Mouse (Mus musculus) intestine, embryonic 16.5 days (tissue): ENCODE data around the gene Nsd1. TPM values are rescaled to one million over a fixed set of nuclear protein-coding genes. Genes with fewer than 3 reads are reported as not detected.

ENCODE experiments used
- ATAC-seq: fragments of 200-750 bp; cut with Nextera tagmentation; 2 replicates; pipeline ENCODE4 v1.8.0; 2017; ENCODE audit warnings: moderate TSS enrichment, moderate library complexity
- H3K27ac ChIP-seq: fragments of 300-500 bp; sonication (generic); 2 replicates; pipeline ENCODE4 v1.5.1; 2014; ENCODE audit warnings: mild to moderate bottlenecking, low read length
- H3K27me3 ChIP-seq: fragments of 300-500 bp; sonication (generic); replicated peaks from 2 replicates; pipeline ENCODE4 v1.6.1; 2014; ENCODE audit warnings: low read length, control low read depth, mixed read lengths; ENCODE audit not compliant: control insufficient read depth, insufficient read depth
- H3K36me3 ChIP-seq: fragments of 300-500 bp; sonication (generic); 2 replicates; pipeline ENCODE4 v1.6.1; 2014; ENCODE audit warnings: low read length, control low read depth; ENCODE audit not compliant: control insufficient read depth, insufficient read depth
- H3K4me1 ChIP-seq: fragments of 300-500 bp; sonication (generic); 2 replicates; pipeline ENCODE4 v1.6.1; 2014; ENCODE audit warnings: low read length, control low read depth, mixed read lengths; ENCODE audit not compliant: control insufficient read depth, insufficient read depth
- H3K4me2 ChIP-seq: fragments of 300-500 bp; sonication (generic); 2 replicates; pipeline ENCODE4 v1.6.1; 2014; ENCODE audit warnings: low read depth, low read length, control low read depth
- H3K4me3 ChIP-seq: fragments of 300-500 bp; sonication (generic); 2 replicates; pipeline ENCODE4 v1.5.1; 2014; ENCODE audit warnings: mild to moderate bottlenecking, low read length
- H3K9ac ChIP-seq: fragments of 300-500 bp; sonication (generic); 2 replicates; pipeline ENCODE4 v1.6.1; 2014; ENCODE audit warnings: low read depth, low read length
- H3K9me3 ChIP-seq: fragments of 300-500 bp; sonication (generic); 2 replicates; pipeline ENCODE4 v1.6.1; 2016; ENCODE audit warnings: low read length, control low read depth; ENCODE audit not compliant: control insufficient read depth
- WGBS: fragments of 180-500 bp; shearing (Covaris S2); extraction: QIAGEN DNeasy Blood & Tissue Kit; methylation state at CpG from one replicate; pipeline ENCODE4 v1.1.7; 2014; 5-methylcytosine and 5-hydroxymethylcytosine counted together
- polyA plus RNA-seq: library from polyadenylated mRNA; unstranded; fragments of >200 nt; fragmentation: Nextera tagmentation; extraction: Ambion mirVana; gene quantifications from 2 replicates; pipeline ENCODE4 v1.2.1, GENCODE M21; 2015

Gene Nsd1
- 33.1 and 37.1 TPM in 2 replicates for polyA plus RNA-seq

- Histone ChIP-seq H3K27ac (peak within 1 kb of the TSS; percentile 99), H3K9me3 (no peaks in the 10 kb centered on the region), H3K4me1 (peaks cover 32% of the 10 kb centered on the region), H3K4me3 (peak within 1 kb of the TSS; percentile 87), H3K36me3 (0 out of 2 replicates have a peak, but pooled peaks cover 3% of the 10 kb centered on the region), H3K9ac (peak within 1 kb of the TSS; percentile 98), H3K27me3 (no peaks in the 10 kb centered on the region), H3K4me2 (peak within 1 kb of the TSS; percentile 95)
- no peak for ATAC-seq
- 30% methylated on average over 31 of the region's 31 CpGs for WGBS
Measured at GRCm38 (mm10) chr13:55209649-55210192, at the start of gene Nsd1. Gene Nsd1, plus strand, starts transcription at chr13:55209782.

- H3K9me3 ChIP-seq: no peaks in the 10 kb centered on the region
- H3K27me3 ChIP-seq: no peaks in the 10 kb centered on the region
- H3K27ac ChIP-seq: no peak overlapping the region
- ATAC-seq: no peak
- no peak overlapping the region for H3K9ac ChIP-seq
- no peak overlapping the region for H3K4me3 ChIP-seq
- 60% methylated on average over 7 of the region's 7 CpGs for WGBS
- H3K36me3 ChIP-seq: peaks cover 5% of the 10 kb centered on the region
- no peak overlapping the region for H3K4me2 ChIP-seq
- no peaks in the 10 kb centered on the region for H3K4me1 ChIP-seq
Measured at GRCm38 (mm10) chr13:55162365-55162764, 47.2 kb upstream of the Nsd1 start.

- Histone ChIP-seq H3K9me3 (no peaks in the 10 kb centered on the region), H3K4me2 (no peak overlapping the region), H3K4me1 (no peaks in the 10 kb centered on the region), H3K36me3 (peaks cover 5% of the 10 kb centered on the region), H3K27me3 (no peaks in the 10 kb centered on the region), H3K9ac (no peak overlapping the region), H3K27ac (no peak overlapping the region), H3K4me3 (no peak overlapping the region)
- ATAC-seq: peak; percentile 41; the same call in 1 of the 2 replicates
- WGBS: 37% methylated on average over 5 of the region's 5 CpGs
Measured at GRCm38 (mm10) chr13:55163553-55163952, 46.0 kb upstream of the Nsd1 start.

GRCm38 (mm10) chr13:55165831-55166339, 43.7 kb upstream of the Nsd1 start:
- Histone ChIP-seq H3K4me3 (no peak overlapping the region), H3K4me2 (no peak overlapping the region), H3K9ac (no peak overlapping the region), H3K9me3 (no peaks in the 10 kb centered on the region), H3K4me1 (no peaks in the 10 kb centered on the region), H3K36me3 (peaks cover 5% of the 10 kb centered on the region), H3K27me3 (no peaks in the 10 kb centered on the region), H3K27ac (no peak overlapping the region)
- WGBS: 94% methylated on average over 16 of the region's 16 CpGs
- ATAC-seq: no peak

- H3K36me3 ChIP-seq: no peaks in the 10 kb centered on the region
- no peak overlapping the region for H3K4me2 ChIP-seq
- H3K4me1 ChIP-seq: peaks cover 9% of the 10 kb centered on the region
- WGBS: 86% methylated on average over 32 of the region's 32 CpGs
- no peak for ATAC-seq
- no peak overlapping the region for H3K4me3 ChIP-seq
- H3K27ac ChIP-seq: no peak overlapping the region
- no peaks in the 10 kb centered on the region for H3K9me3 ChIP-seq
- no peak overlapping the region for H3K9ac ChIP-seq
- H3K27me3 ChIP-seq: no peaks in the 10 kb centered on the region
Measured at GRCm38 (mm10) chr13:55166806-55167725, 42.5 kb upstream of the Nsd1 start.

- H3K36me3 ChIP-seq: no peaks in the 10 kb centered on the region
- H3K4me3 ChIP-seq: no peak overlapping the region
- H3K4me1 ChIP-seq: peaks cover 14% of the 10 kb centered on the region
- H3K4me2 ChIP-seq: no peak overlapping the region
- no peak overlapping the region for H3K27ac ChIP-seq
- WGBS: 82% methylated on average over 11 of the region's 11 CpGs
- H3K9me3 ChIP-seq: no peaks in the 10 kb centered on the region
- no peak for ATAC-seq
- H3K9ac ChIP-seq: no peak overlapping the region
- no peaks in the 10 kb centered on the region for H3K27me3 ChIP-seq
Measured at GRCm38 (mm10) chr13:55167798-55168197, 41.8 kb upstream of the Nsd1 start.

GRCm38 (mm10) chr13:55168255-55168654, 41.3 kb upstream of the Nsd1 start:
- H3K36me3 ChIP-seq: no peaks in the 10 kb centered on the region
- peaks cover 14% of the 10 kb centered on the region for H3K4me1 ChIP-seq
- H3K27ac ChIP-seq: 0 out of 2 replicates have a peak overlapping the region, but pooled peaks have one; percentile 6
- no peaks in the 10 kb centered on the region for H3K9me3 ChIP-seq
- H3K9ac ChIP-seq: no peak overlapping the region
- no peak for ATAC-seq
- H3K27me3 ChIP-seq: no peaks in the 10 kb centered on the region
- 83% methylated on average over 5 of the region's 5 CpGs for WGBS
- no peak overlapping the region for H3K4me2 ChIP-seq
- H3K4me3 ChIP-seq: no peak overlapping the region

- 56% methylated on average over 13 of the region's 13 CpGs for WGBS
- Histone ChIP-seq H3K4me3 (no peak overlapping the region), H3K27ac (0 out of 2 replicates have a peak overlapping the region, but pooled peaks have one; percentile 14), H3K9me3 (no peaks in the 10 kb centered on the region), H3K9ac (peak overlapping the region; percentile 39; the same call in 1 of the 2 replicates), H3K4me2 (no peak overlapping the region), H3K27me3 (no peaks in the 10 kb centered on the region), H3K4me1 (peaks cover 14% of the 10 kb centered on the region), H3K36me3 (no peaks in the 10 kb centered on the region)
- ATAC-seq: peak; percentile 63
Measured at GRCm38 (mm10) chr13:55168958-55169369, 40.6 kb upstream of the Nsd1 start.
